Mouse (Mus musculus) lung, embryonic 14.5 days (tissue): ENCODE results near the gene Ntrk1. TPM values are rescaled to one million over a fixed set of nuclear protein-coding genes. Genes with fewer than 3 reads are reported as not detected.
A peak's percentile ranks its signal among the peaks of the same experiment; 100 is the strongest.

ENCODE experiments used
- ATAC-seq: fragments of 200-750 bp; cut with Nextera tagmentation; 2 replicates; pipeline ENCODE4 v1.8.0; 2017; ENCODE audit warnings: mild to moderate bottlenecking, moderate TSS enrichment, moderate library complexity; ENCODE audit not compliant: insufficient read depth
- DNase-seq: peaks from one replicate; pipeline ENCODE4 v3.0.0-alpha.2; 2015
- H3K27ac ChIP-seq: fragments of 300-500 bp; sonication (generic); 2 replicates; pipeline ENCODE4 v1.5.1; 2014; ENCODE audit warnings: low read depth, mild to moderate bottlenecking, moderate library complexity
- H3K27me3 ChIP-seq: fragments of 300-500 bp; sonication (generic); 2 replicates; pipeline ENCODE4 v1.6.1; 2014; ENCODE audit warnings: low read length, control low read depth; ENCODE audit not compliant: insufficient read depth
- H3K36me3 ChIP-seq: fragments of 300-500 bp; sonication (generic); 2 replicates; pipeline ENCODE4 v1.6.1; 2014; ENCODE audit warnings: control low read depth; ENCODE audit not compliant: insufficient read depth
- H3K4me1 ChIP-seq: fragments of 300-500 bp; sonication (generic); 2 replicates; pipeline ENCODE4 v1.6.1; 2014; ENCODE audit warnings: antibody characterized with exemption, control low read depth; ENCODE audit not compliant: insufficient read depth
- H3K4me2 ChIP-seq: fragments of 300-500 bp; sonication (generic); 2 replicates; pipeline ENCODE4 v1.6.1; 2014; ENCODE audit warnings: mild to moderate bottlenecking
- H3K4me3 ChIP-seq: fragments of 300-500 bp; sonication (generic); 2 replicates; pipeline ENCODE4 v1.5.1; 2014; ENCODE audit warnings: low read depth, low read length
- H3K9ac ChIP-seq: fragments of 300-500 bp; sonication (generic); 2 replicates; pipeline ENCODE4 v1.6.1; 2014
- H3K9me3 ChIP-seq: fragments of 300-500 bp; sonication (generic); 2 replicates; pipeline ENCODE4 v1.6.1; 2016; ENCODE audit warnings: low read depth, low read length, control low read depth
- CTCF ChIP-seq: IDR thresholded peaks from 2 replicates; pipeline ENCODE4 v1.5.1; 2016; ENCODE audit warnings: antibody characterized with exemption, low read depth
- WGBS: fragments of 180-500 bp; shearing (Covaris S2); extraction: QIAGEN DNeasy Blood & Tissue Kit; methylation state at CpG from one replicate; pipeline ENCODE4 v1.1.7; 2014; 5-methylcytosine and 5-hydroxymethylcytosine counted together
- polyA plus RNA-seq: library from polyadenylated mRNA; unstranded; fragments of >200 nt; fragmentation: Nextera tagmentation; extraction: Ambion mirVana; gene quantifications from 2 replicates; pipeline ENCODE4 v1.2.1, GENCODE M21; 2014

Gene Ntrk1
- polyA plus RNA-seq, 1 experiment from 2014 or later: 0.22 TPM

DNA sequence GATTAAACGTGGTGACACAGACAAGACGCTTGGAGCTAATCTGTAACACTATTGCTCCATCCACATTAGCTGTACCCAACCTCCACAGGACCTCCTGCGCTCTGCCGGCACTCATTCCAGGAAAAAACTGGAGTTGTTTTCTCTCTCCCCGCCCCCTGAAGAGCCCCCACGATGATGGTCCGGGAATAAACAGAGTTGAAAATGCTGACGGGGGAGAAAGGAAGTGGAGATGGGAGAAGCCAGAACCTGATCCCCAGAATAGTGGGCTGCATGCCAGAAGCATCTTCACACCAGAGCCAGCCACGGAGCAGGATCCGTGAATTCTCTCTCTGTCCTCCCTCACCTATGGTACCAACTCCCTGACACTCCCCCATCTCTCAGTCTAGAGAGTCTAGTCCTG lies 30.5 kb downstream of the Ntrk1 start:
- ATAC-seq: peak; percentile 22
- peak overlapping the region; percentile 57 for H3K4me2 ChIP-seq
- peak overlapping the region; percentile 32; the same call in 1 of the 2 replicates for H3K9ac ChIP-seq
- H3K27me3 ChIP-seq: no peaks in the 10 kb centered on the region
- H3K4me3 ChIP-seq: peak overlapping the region; percentile 17; the same call in 1 of the 2 replicates
- TF ChIP-seq CTCF: no peak
- 0 out of 2 replicates have a peak, but pooled peaks cover 5% of the 10 kb centered on the region for H3K36me3 ChIP-seq
- no peaks in the 10 kb centered on the region for H3K9me3 ChIP-seq
- H3K27ac ChIP-seq: peak overlapping the region; percentile 97
- peaks cover 42% of the 10 kb centered on the region for H3K4me1 ChIP-seq
- peak; percentile 82 for DNase-seq
- 16% methylated on average over 10 of the region's 10 CpGs for WGBS

DNA sequence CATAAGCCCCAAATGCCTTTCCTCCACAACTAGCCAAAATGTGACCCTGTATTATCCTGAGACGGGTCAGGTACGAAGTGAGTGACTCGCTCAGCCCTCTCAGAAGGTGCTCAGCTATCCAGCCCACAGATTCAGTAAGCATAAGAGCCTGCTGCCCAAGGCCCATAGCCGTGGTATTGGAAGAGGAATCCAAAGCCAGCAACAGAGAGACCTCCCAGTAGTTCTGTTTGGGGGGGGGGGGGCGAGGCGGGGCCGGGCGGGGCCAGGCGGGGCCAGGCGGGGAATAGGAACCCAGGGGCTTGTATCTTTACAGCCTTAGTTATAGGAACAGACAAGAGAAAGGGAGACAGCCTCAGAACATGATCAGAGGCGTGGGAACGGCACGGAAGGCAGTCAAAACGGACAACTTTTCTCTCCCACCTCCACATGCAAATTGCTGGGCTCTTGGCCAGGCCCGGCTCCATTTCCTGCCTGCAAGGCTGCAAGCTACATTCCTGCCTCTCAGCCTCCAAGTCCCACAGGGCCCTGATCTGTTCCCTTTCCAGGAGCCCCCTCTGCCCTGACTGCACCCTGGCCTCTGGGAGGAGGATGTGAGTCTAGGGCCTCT lies 31.2 kb downstream of the Ntrk1 start:
- H3K27ac ChIP-seq: peak overlapping the region; percentile 97
- peak; percentile 24 for TF ChIP-seq CTCF
- WGBS: 15% methylated on average over 15 of the region's 15 CpGs
- H3K9ac ChIP-seq: peak overlapping the region; percentile 48
- H3K9me3 ChIP-seq: no peaks in the 10 kb centered on the region
- no peaks in the 10 kb centered on the region for H3K27me3 ChIP-seq
- H3K4me2 ChIP-seq: peak overlapping the region; percentile 57
- ATAC-seq: peak; percentile 74
- H3K36me3 ChIP-seq: 0 out of 2 replicates have a peak, but pooled peaks cover 12% of the 10 kb centered on the region
- peaks cover 42% of the 10 kb centered on the region for H3K4me1 ChIP-seq
- H3K4me3 ChIP-seq: peak overlapping the region; percentile 17; the same call in 1 of the 2 replicates
- peak; percentile 94 for DNase-seq

DNA sequence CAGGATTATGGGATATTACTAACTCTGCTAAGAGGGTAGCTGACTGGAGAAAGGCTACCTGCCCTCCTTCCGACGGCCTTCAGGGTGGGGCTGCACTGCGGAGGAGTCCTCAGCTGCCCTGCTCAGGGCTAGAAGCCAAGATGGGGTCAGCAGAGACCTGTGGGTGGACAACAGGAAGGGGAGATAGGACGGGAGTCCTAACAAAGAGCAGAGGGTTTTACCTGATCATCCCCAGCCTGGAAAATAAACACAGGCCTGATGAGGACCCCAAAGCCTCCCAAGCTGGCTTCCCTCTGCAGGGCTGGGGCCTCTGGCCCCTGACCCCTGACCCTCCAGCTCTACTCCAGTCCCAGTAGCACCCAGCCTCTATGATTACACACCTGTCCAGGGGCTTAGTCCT lies 31.8 kb downstream of the Ntrk1 start:
- ATAC-seq (peak; percentile 3; the same call in 1 of the 2 replicates), DNase-seq (no peak)
- H3K27me3 ChIP-seq: no peaks in the 10 kb centered on the region
- peak overlapping the region; percentile 97 for H3K27ac ChIP-seq
- peaks cover 14% of the 10 kb centered on the region; the same call in 1 of the 2 replicates for H3K36me3 ChIP-seq
- H3K9ac ChIP-seq: peak overlapping the region; percentile 48
- H3K4me1 ChIP-seq: peaks cover 42% of the 10 kb centered on the region
- TF ChIP-seq CTCF: no peak
- 18% methylated on average over 4 of the region's 4 CpGs for WGBS
- no peaks in the 10 kb centered on the region for H3K9me3 ChIP-seq
- no peak overlapping the region for H3K4me3 ChIP-seq
- H3K4me2 ChIP-seq: peak overlapping the region; percentile 57

DNA sequence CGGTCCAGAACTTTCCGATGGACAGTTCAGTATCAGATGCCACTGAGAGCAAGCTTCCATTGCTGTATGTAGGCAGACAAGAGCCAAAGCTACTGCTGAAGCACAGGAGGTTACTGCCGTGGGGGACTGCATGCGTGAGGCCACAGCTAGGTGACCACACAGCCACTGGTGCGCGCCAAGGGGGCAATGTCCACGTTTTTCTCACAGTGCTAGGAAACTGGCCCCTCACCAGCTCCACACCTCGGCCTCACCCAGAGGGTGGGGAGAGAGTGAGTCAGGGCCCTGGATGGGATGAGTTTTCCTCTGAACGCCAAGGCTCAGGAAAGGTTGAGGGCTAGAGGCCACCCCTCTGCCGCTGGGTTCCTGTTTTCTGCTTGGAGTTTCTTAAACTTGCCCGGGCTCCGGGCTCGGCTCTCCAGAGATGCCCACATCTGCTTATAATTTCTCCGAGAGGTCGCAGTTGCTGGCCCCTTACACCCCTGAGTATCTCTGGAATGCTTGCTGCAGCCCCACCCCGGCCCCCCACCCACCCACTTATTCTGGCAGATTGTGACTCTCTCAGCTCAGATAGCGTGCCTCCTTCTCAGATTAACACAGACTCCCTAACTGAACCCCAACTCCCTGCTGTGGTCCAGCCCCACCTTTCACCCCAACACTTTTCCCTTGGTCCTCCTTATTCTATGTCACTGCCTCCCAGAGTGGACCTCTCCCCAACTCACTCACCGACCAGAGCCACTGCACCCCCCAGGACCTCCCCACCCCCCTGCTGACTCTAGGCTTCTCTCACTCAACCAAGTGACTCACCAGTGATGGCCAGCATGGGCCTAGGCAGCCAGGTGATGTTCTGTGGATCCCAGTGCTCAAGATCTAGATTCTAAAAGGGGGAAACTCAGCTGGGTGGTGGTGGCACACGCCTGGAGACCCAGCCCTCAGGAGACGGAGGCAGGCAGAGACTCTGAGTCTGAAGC lies 33.3 kb downstream of the Ntrk1 start:
- Histone ChIP-seq H3K4me2 (no peak overlapping the region), H3K9ac (no peak overlapping the region; the same call in 1 of the 2 replicates), H3K27me3 (no peaks in the 10 kb centered on the region), H3K4me1 (peaks cover 34% of the 10 kb centered on the region), H3K36me3 (peaks cover 25% of the 10 kb centered on the region; the same call in 1 of the 2 replicates), H3K9me3 (no peaks in the 10 kb centered on the region), H3K27ac (peak overlapping the region; percentile 24; the same call in 1 of the 2 replicates), H3K4me3 (no peak overlapping the region)
- TF ChIP-seq CTCF: no peak
- no peak for ATAC-seq
- WGBS: 55% methylated on average over 20 of the region's 20 CpGs
- no peak for DNase-seq

DNA sequence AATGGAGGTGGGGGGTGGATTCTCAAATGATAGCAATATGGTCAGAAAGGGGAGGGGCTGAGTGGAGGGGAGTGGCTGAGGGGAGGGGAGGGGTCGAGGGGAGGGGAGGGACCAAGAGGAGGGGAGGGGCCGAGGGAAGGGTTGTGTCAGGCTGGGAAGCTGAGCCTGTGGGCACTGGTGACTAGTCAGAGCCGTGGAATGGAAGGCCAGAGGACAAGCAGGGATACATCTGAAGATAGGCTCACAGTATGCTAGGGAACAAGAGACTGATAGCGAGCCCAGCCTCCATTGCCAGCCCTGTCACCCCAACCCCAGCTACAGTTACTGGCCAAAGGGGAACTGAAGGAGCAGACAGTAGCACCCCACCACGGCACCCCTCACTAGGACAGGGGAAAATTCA lies 36.3 kb downstream of the Ntrk1 start:
- TF ChIP-seq CTCF: no peak
- H3K27ac ChIP-seq: no peak overlapping the region
- H3K4me1 ChIP-seq: peaks cover 15% of the 10 kb centered on the region
- peaks cover 36% of the 10 kb centered on the region for H3K36me3 ChIP-seq
- no peak overlapping the region for H3K9ac ChIP-seq
- H3K27me3 ChIP-seq: no peaks in the 10 kb centered on the region
- no peak overlapping the region for H3K4me2 ChIP-seq
- ATAC-seq (no peak), DNase-seq (peak; percentile 27)
- WGBS: 35% methylated on average over 4 of the region's 5 CpGs
- H3K4me3 ChIP-seq: no peak overlapping the region
- H3K9me3 ChIP-seq: no peaks in the 10 kb centered on the region

DNA sequence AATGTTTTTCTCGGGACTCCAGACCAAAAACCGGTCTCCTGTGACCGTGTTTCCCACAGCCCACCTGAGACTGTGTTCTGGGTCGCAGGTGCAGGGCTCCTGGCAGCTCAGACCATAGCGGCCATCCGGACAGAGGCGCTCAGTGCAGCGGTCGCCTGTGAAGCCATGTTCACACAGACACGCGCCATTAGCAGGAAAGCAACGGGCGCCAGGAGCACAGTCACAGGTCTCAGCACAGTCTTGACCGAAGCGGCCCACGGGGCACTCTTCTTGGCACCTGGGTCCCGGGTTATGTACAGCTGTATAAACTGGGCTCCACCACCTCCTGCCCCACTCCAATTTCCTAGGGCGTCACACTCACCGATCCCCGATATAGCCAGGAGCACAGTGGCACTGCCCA lies 38.5 kb downstream of the Ntrk1 start:
- no peak for ATAC-seq
- no peaks in the 10 kb centered on the region for H3K27me3 ChIP-seq
- H3K36me3 ChIP-seq: peaks cover 50% of the 10 kb centered on the region
- no peak for DNase-seq
- H3K9me3 ChIP-seq: no peaks in the 10 kb centered on the region
- 54% methylated on average over 20 of the region's 20 CpGs for WGBS
- H3K9ac ChIP-seq: no peak overlapping the region
- no peak overlapping the region for H3K4me3 ChIP-seq
- H3K4me1 ChIP-seq: peaks cover under 1% of the 10 kb centered on the region; the same call in 1 of the 2 replicates
- no peak overlapping the region for H3K27ac ChIP-seq
- no peak for TF ChIP-seq CTCF
- peak overlapping the region; percentile 50 for H3K4me2 ChIP-seq

DNA sequence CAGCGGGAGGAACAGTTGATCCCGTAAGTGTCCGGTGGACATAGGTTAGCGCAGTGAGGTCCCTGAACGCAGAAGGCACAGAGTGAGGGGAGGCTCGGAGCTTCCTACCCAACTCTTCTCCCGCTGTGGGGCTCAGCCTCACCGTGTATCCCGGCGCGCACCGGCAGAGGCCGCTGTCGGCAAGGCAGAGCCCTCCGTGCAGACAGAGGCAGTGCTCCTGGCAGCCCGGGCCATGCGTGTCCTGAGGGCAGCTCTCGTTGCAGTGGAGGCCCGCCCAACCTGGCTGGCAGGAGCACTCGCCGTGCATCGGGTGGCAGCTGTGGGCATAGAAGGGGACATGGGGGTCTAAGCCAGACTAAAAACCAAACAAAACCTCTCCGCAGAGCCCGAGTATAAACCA lies 39.0 kb downstream of the Ntrk1 start:
- no peak overlapping the region for H3K27ac ChIP-seq
- peak; percentile 99 for TF ChIP-seq CTCF
- DNase-seq (peak; percentile 90), ATAC-seq (peak; percentile 89)
- peaks cover 55% of the 10 kb centered on the region for H3K36me3 ChIP-seq
- no peaks in the 10 kb centered on the region for H3K4me1 ChIP-seq
- no peaks in the 10 kb centered on the region for H3K9me3 ChIP-seq
- peak overlapping the region; percentile 50 for H3K4me2 ChIP-seq
- H3K4me3 ChIP-seq: no peak overlapping the region
- WGBS: 6% methylated on average over 24 of the region's 24 CpGs
- H3K27me3 ChIP-seq: no peaks in the 10 kb centered on the region
- no peak overlapping the region for H3K9ac ChIP-seq
